Mouse (Mus musculus): ENCODE results near the gene Rplp1. TPM values are rescaled to one million over a fixed set of nuclear protein-coding genes. Genes with fewer than 3 reads are reported as not detected.

Rplp1 gene
- polyA plus RNA-seq, 1 experiment: 10,824 TPM

- H3K4me1 ChIP-seq (replicated peaks; ENCODE audit: control insufficient read depth, insufficient read depth, low read length): peaks cover 5% of the 10 kb centered on the region
- no peaks in the 10 kb centered on the region for H3K36me3 ChIP-seq (ENCODE audit: control insufficient read depth, insufficient read depth, low read length)
- H3K4me3 ChIP-seq (ENCODE audit: control insufficient read depth, insufficient read depth, low read length): no peak overlapping the region
- no peak for TF ChIP-seq POLR2A (IDR thresholded peaks at IDR 0.05; ENCODE audit: control insufficient read depth, extremely low read depth, insufficient read depth, low read length, poor library complexity)
- TF ChIP-seq CTCF (IDR thresholded peaks at IDR 0.05; ENCODE audit: borderline replicate concordance, control insufficient read depth, extremely low read depth, insufficient read depth, low read length, poor library complexity): no peak
- WGBS: 98% methylated on average over 7 of the region's 7 CpGs
- no peak overlapping the region for H3K27ac ChIP-seq (ENCODE audit: control insufficient read depth, insufficient read depth, low read length)
- DNase-seq: no peak
- H3K27me3 ChIP-seq (ENCODE audit: control insufficient read depth, insufficient read depth, low read length): no peaks in the 10 kb centered on the region
Observed at GRCm38 (mm10) chr9:61952241-61952640, 37.9 kb upstream of the Rplp1 start.

- peak; percentile 76 for DNase-seq
- 8% methylated on average over 24 of the region's 24 CpGs for WGBS
Observed at GRCm38 (mm10) chr9:61947402-61948346, 33.3 kb upstream of the Rplp1 start.

GRCm38 (mm10) chr9:61946623-61947401 is 32.5 kb upstream of the Rplp1 start, which contains the start of gene Kif23:
Gene Kif23, minus strand, starts transcription at chr9:61946774.
- peaks cover 3% of the 10 kb centered on the region for H3K4me1 ChIP-seq (replicated peaks; ENCODE audit: control insufficient read depth, insufficient read depth, low read length)
- WGBS: under 1% methylated on average over 44 of the region's 44 CpGs
- DNase-seq: peak; percentile 99
- H3K27me3 ChIP-seq (ENCODE audit: control insufficient read depth, insufficient read depth, low read length): no peaks in the 10 kb centered on the region
- H3K27ac ChIP-seq (ENCODE audit: control insufficient read depth, insufficient read depth, low read length): no peak within 1 kb of the TSS
- TF ChIP-seq POLR2A (IDR thresholded peaks at IDR 0.05; ENCODE audit: control insufficient read depth, extremely low read depth, insufficient read depth, low read length, poor library complexity): peak; percentile 64; the same call in 1 of the 2 replicates
- TF ChIP-seq CTCF (IDR thresholded peaks at IDR 0.05; ENCODE audit: borderline replicate concordance, control insufficient read depth, extremely low read depth, insufficient read depth, low read length, poor library complexity): peak; percentile 87; the same call in 1 of the 2 replicates
- H3K36me3 ChIP-seq (ENCODE audit: control insufficient read depth, insufficient read depth, low read length): peaks cover 8% of the 10 kb centered on the region; the same call in 1 of the 2 replicates
- peak within 1 kb of the TSS; percentile 65 for H3K4me3 ChIP-seq (ENCODE audit: control insufficient read depth, insufficient read depth, low read length)

More at GRCm38 (mm10) chr9:61947402-61948346, 33.3 kb upstream of the Rplp1 start:
- Histone ChIP-seq H3K36me3 (ENCODE audit: control insufficient read depth, insufficient read depth, low read length) (0 out of 2 replicates have a peak, but pooled peaks cover 3% of the 10 kb centered on the region), H3K27me3 (ENCODE audit: control insufficient read depth, insufficient read depth, low read length) (no peaks in the 10 kb centered on the region), H3K4me1 (replicated peaks; ENCODE audit: control insufficient read depth, insufficient read depth, low read length) (peaks cover 3% of the 10 kb centered on the region), H3K27ac (ENCODE audit: control insufficient read depth, insufficient read depth, low read length) (no peak overlapping the region), H3K4me3 (ENCODE audit: control insufficient read depth, insufficient read depth, low read length) (peak overlapping the region; percentile 3; the same call in 1 of the 2 replicates)
- TF ChIP-seq CTCF (IDR thresholded peaks at IDR 0.05; ENCODE audit: borderline replicate concordance, control insufficient read depth, extremely low read depth, insufficient read depth, low read length, poor library complexity) (peak; percentile 91), POLR2A (IDR thresholded peaks at IDR 0.05; ENCODE audit: control insufficient read depth, extremely low read depth, insufficient read depth, low read length, poor library complexity) (no peak)

- Histone ChIP-seq H3K36me3 (ENCODE audit: control insufficient read depth, insufficient read depth, low read length) (peaks cover 8% of the 10 kb centered on the region; the same call in 1 of the 2 replicates), H3K27me3 (ENCODE audit: control insufficient read depth, insufficient read depth, low read length) (no peaks in the 10 kb centered on the region), H3K27ac (ENCODE audit: control insufficient read depth, insufficient read depth, low read length) (no peak overlapping the region), H3K4me1 (replicated peaks; ENCODE audit: control insufficient read depth, insufficient read depth, low read length) (peaks cover 3% of the 10 kb centered on the region), H3K4me3 (ENCODE audit: control insufficient read depth, insufficient read depth, low read length) (peak overlapping the region; percentile 65)
- TF ChIP-seq CTCF (IDR thresholded peaks at IDR 0.05; ENCODE audit: borderline replicate concordance, control insufficient read depth, extremely low read depth, insufficient read depth, low read length, poor library complexity) (no peak), POLR2A (IDR thresholded peaks at IDR 0.05; ENCODE audit: control insufficient read depth, extremely low read depth, insufficient read depth, low read length, poor library complexity) (no peak)
- peak; percentile 77 for DNase-seq
- under 1% methylated on average over 38 of the region's 38 CpGs for WGBS
Observed at GRCm38 (mm10) chr9:61945973-61946611, 31.8 kb upstream of the Rplp1 start.

GRCm38 (mm10) chr9:61941054-61941453 is 26.7 kb upstream of the Rplp1 start:
- peaks cover 40% of the 10 kb centered on the region for H3K36me3 ChIP-seq (ENCODE audit: control insufficient read depth, insufficient read depth, low read length)

More at GRCm38 (mm10) chr9:61941054-61941453, 26.7 kb upstream of the Rplp1 start:
- Histone ChIP-seq H3K27me3 (ENCODE audit: control insufficient read depth, insufficient read depth, low read length) (no peaks in the 10 kb centered on the region), H3K4me1 (replicated peaks; ENCODE audit: control insufficient read depth, insufficient read depth, low read length) (no peaks in the 10 kb centered on the region), H3K27ac (ENCODE audit: control insufficient read depth, insufficient read depth, low read length) (no peak overlapping the region), H3K4me3 (ENCODE audit: control insufficient read depth, insufficient read depth, low read length) (no peak overlapping the region)
- TF ChIP-seq CTCF (IDR thresholded peaks at IDR 0.05; ENCODE audit: borderline replicate concordance, control insufficient read depth, extremely low read depth, insufficient read depth, low read length, poor library complexity) (no peak), POLR2A (IDR thresholded peaks at IDR 0.05; ENCODE audit: control insufficient read depth, extremely low read depth, insufficient read depth, low read length, poor library complexity) (no peak)
- 81% methylated on average over 3 of the region's 3 CpGs for WGBS
- no peak for DNase-seq
